Mouse (Mus musculus) heart, postnatal 25 days (tissue): ENCODE results near the gene Fgfr2. TPM values are rescaled to one million over a fixed set of nuclear protein-coding genes. Genes with fewer than 3 reads are reported as not detected.

Experiments
- DNase-seq: peaks from one replicate; pipeline ENCODE4 v3.0.0; 2022; ENCODE audit warnings: low spot score
- intact Hi-C: fragments of 180-260 bp; cut with DNase I; formaldehyde crosslinking; loops from one replicate; pipeline ENCODE4 v1.15.1; 2025
- total RNA-seq, 2 experiments: library from RNA; stranded (reverse); gene quantifications; 2 replicates each; pipeline ENCODE4 v1.2.3; 2021

The Fgfr2 gene
- total RNA-seq, 2 experiments from 2014 or later = 1.7 to 1.8 TPM

- intact Hi-C loops = no loop called here
- DNase-seq = no peak
These were observed 201.2 kb downstream of the Fgfr2 start for GRCm38 (mm10) chr7:132921971-132922370.

- DNase-seq = no peak
- intact Hi-C loops = no loop called here
These were observed 219.4 kb downstream of the Fgfr2 start for GRCm38 (mm10) chr7:132903796-132904195.

GRCm38 (mm10) chr7:132900826-132901531 is 222.2 kb downstream of the Fgfr2 start:
- no peak for DNase-seq
- intact Hi-C loops = no loop called here

GRCm38 (mm10) chr7:132898234-132898633 is 224.9 kb downstream of the Fgfr2 start:
- no peak for DNase-seq
- intact Hi-C loops = loop anchor here (2.0 kb wide), 1 partner anchor 243 kb away; no protein-coding TSS in a partner anchor

GRCm38 (mm10) chr7:132897258-132897657 is 225.9 kb downstream of the Fgfr2 start:
- DNase-seq = no peak
- intact Hi-C loops = no loop called here

GRCm38 (mm10) chr7:132896206-132896815 is 226.8 kb downstream of the Fgfr2 start:
- DNase-seq = no peak
- intact Hi-C loops = no loop called here

- DNase-seq = no peak
- intact Hi-C loops = no loop called here
These were observed 228.2 kb downstream of the Fgfr2 start for GRCm38 (mm10) chr7:132894841-132895555.

GRCm38 (mm10) chr7:132893336-132893735 is 229.8 kb downstream of the Fgfr2 start:
- intact Hi-C loops = no loop called here
- DNase-seq = no peak

- intact Hi-C loops = no loop called here
These were observed 230.3 kb downstream of the Fgfr2 start for GRCm38 (mm10) chr7:132892806-132893205.

GRCm38 (mm10) chr7:132892311-132892661 is 230.9 kb downstream of the Fgfr2 start:
- no peak for DNase-seq
- intact Hi-C loops = no loop called here

More at GRCm38 (mm10) chr7:132892806-132893205, 230.3 kb downstream of the Fgfr2 start:
- no peak for DNase-seq

GRCm38 (mm10) chr7:132891561-132892310 is 231.4 kb downstream of the Fgfr2 start:
- intact Hi-C loops = no loop called here
- no peak for DNase-seq

- no peak for DNase-seq
- intact Hi-C loops = no loop called here
These were observed 232.9 kb downstream of the Fgfr2 start for GRCm38 (mm10) chr7:132890201-132890600.

- intact Hi-C loops = no loop called here
- DNase-seq = no peak
These were observed 233.5 kb downstream of the Fgfr2 start for GRCm38 (mm10) chr7:132889691-132890090.

- intact Hi-C loops = no loop called here
- no peak for DNase-seq
These were observed 234.5 kb downstream of the Fgfr2 start for GRCm38 (mm10) chr7:132888518-132889249.

- intact Hi-C loops = no loop called here
- no peak for DNase-seq
These were observed 235.1 kb downstream of the Fgfr2 start for GRCm38 (mm10) chr7:132888052-132888451.

- intact Hi-C loops = no loop called here
- no peak for DNase-seq
These were observed 235.9 kb downstream of the Fgfr2 start for GRCm38 (mm10) chr7:132887019-132887804.

- DNase-seq = no peak
- intact Hi-C loops = no loop called here
These were observed 239.1 kb downstream of the Fgfr2 start for GRCm38 (mm10) chr7:132884031-132884430.

GRCm38 (mm10) chr7:132882343-132882742 is 240.8 kb downstream of the Fgfr2 start:
- intact Hi-C loops = no loop called here
- no peak for DNase-seq

- intact Hi-C loops = no loop called here
- no peak for DNase-seq
These were observed 242.9 kb downstream of the Fgfr2 start for GRCm38 (mm10) chr7:132880276-132880675.
